Mouse (Mus musculus) G1E (cell line): ENCODE results near the gene Gm17334.

Experiments used
- CTCF ChIP-seq: IDR thresholded peaks from 2 replicates; pipeline ENCODE4 v1.5.1; 2012; ENCODE audit warnings: low read depth, low read length, inconsistent platforms, mixed read lengths
- GATA1 ChIP-seq: IDR thresholded peaks from 2 replicates; pipeline ENCODE4 v1.6.1; 2012; ENCODE audit warnings: borderline replicate concordance, low read length, inconsistent platforms, mixed read lengths
- POLR2AphosphoS5 ChIP-seq: IDR thresholded peaks from 2 replicates; pipeline ENCODE4 v1.6.1; 2012; ENCODE audit warnings: low read depth, low read length, inconsistent platforms; ENCODE audit not compliant: insufficient replicate concordance

- no peak for TF ChIP-seq CTCF
- no peak for TF ChIP-seq GATA1
- TF ChIP-seq POLR2AphosphoS5 = no peak
These were observed 21.9 kb upstream of the Gm17334 start for GRCm38 (mm10) chr11:53794671-53795557.
